Mouse (Mus musculus): ENCODE measurements around the gene Pou2f1. TPM values are rescaled to one million over a fixed set of nuclear protein-coding genes. Genes with fewer than 3 reads are reported as not detected.

The Pou2f1 gene
- total RNA-seq, 2 experiments from 2014 or later, result 6.3 to 6.7 TPM

DNA sequence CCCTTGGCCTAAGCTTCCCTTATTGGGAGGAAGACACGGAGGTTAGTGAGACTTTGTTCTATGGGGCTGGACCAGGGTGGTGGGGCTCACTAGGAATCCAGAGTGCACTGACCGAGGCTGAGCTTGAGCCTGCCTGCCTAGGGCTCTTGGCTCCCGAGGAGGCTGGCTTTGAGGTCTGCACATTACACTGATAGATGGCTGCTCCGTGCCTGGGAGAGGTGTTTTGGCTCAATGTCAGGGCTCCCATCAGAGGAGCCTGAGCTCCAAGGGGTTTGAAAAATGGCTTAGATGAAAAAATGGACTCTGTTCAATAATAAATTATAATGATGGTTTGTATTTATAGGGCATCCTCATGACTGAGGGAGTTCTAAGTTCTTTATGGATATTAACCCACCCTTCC, 169.2 kb downstream of the Pou2f1 start:
- intact Hi-C loops (cut with DNase I; ENCODE audit: low total_unique reads), result no loop called here
- no peak for DNase-seq

DNA sequence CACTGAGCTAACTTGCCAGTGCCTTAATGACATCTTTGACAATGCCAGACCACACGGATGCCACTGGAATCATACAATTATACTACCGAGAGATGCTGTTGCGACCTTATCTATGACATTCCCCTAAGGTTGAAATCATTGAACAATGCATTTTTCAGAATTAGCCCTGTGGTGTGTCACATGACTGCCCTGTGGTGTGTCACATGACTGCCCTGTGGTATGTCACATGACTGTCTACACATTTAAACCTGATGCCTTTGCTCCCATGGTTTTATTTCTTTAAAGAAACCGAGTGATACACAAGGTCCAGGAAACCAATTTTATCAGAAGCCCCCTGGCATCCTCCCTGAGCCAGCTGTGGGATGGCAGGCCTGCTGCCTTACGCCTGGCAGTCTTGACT, 172.6 kb downstream of the Pou2f1 start:
- intact Hi-C loops (cut with DNase I; ENCODE audit: low total_unique reads), result no loop called here
- DNase-seq, result no peak

DNA sequence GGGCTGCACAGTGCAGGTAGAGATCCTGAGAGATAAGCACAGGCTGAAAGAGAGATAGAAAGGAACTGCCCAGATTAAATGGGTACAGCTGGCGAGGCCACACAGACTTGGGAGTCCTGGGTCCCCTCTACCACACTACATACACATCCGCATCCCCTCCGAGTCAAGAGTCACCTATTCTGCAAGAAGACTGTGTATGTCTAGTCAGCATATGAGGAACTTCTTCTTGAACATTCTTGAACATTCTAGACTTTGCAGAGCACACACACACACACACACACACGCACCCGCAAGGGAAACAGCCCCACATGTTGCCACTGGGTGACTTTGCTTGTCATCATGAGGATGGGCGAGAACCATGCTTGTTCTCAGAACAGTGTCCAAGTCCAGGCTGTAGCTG, 173.9 kb downstream of the Pou2f1 start:
- intact Hi-C loops (cut with DNase I; ENCODE audit: low total_unique reads), result no loop called here

DNA sequence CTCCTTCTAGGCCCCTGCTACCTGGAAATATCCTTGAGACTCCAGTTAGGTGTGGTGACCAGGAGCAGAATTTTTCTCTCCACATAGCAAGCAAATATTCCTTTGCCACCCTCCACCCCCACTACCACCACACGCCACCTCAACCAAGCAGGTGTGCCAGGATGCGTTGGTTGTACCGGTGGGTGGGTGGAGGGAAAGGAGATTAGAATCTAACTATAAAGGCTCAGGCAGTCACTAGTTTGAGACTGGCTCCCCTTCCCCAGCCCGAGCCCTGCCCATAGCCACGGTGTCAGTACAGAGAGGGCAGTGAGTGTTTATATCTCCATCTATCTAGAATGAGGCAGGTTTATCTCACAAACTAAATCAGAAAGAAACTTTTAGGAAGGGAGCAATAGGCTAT, 174.3 kb downstream of the Pou2f1 start:
- intact Hi-C loops (cut with DNase I; ENCODE audit: low total_unique reads), result no loop called here
- no peak for DNase-seq

More for the DNA sequence above, 173.9 kb downstream of the Pou2f1 start:
- DNase-seq, result no peak

DNA sequence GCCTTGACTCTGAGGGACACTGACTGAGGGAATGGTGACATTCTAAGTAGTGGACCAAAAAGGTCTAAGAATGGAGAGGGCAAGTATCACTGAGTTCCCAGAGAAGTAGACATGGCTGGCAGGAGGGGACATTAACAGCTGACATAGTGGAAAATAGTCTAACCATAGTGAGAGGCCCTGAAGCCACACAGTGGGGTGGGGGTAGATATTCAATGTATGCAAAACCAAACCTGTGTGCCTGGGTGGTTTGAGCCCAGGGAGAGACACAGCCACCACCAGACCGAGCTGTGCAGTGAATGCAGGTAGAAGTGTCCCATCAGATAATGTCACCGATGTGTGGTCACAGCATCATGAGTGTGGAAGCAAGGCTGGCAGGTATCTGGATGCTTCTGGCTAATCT, 180.4 kb downstream of the Pou2f1 start:
- no peak for DNase-seq
- intact Hi-C loops (cut with DNase I; ENCODE audit: low total_unique reads), result no loop called here

DNA sequence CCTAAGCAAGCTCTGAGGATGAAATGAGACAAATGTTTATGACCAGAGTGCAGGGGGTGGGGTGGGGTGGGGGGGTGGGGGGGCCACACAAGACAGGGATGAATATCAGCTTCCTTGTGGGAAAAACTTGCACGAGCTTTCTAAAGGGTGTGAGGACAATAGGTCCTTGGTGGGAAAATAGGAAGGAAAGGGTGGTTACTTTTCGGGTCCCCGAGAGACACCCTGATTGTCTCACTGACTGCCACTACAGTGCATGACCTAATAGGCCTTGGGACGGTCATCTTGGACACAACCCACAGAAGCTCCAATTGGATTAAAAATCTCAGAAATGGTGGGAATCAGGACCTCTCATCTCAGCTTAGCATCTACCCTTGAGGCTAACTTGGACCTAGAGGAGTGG, 183.3 kb downstream of the Pou2f1 start:
- intact Hi-C loops (cut with DNase I; ENCODE audit: low total_unique reads), result no loop called here
- DNase-seq, result no peak

DNA sequence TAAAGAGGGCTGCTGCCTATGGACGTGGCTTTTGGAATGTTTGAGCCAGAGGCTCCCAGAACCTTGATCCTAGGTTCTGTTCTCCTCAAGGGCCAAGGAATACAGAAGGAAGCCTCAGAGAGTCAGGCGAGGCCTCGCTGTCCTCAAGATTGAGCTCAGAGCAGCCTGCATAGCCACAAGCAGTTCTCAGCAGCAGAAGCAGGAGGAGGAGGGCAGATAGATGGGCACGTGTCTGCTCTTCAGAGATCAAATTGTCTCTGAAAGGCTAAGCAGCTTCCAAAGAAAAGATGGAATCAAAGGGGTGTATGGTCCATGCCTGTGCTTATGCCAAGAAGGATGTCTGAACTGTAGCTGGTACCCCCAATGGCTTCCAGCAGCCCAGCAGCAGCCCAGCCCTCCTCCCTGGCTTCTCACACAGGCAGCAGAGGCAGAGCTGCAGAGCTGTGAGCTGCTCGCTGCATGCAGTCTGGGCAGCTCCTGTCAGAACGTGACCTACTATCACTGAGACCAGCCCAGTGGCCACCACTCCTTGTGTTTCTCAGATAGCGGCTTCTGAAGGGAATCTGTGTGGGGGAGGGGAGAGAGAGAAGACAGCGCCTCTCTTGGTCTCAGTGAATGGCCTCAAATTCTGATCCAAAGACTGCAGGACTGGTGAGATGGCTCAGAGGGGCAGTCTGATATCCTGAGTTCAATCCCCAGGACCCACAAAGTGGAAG, 184.2 kb downstream of the Pou2f1 start:
- intact Hi-C loops (cut with DNase I; ENCODE audit: low total_unique reads), result no loop called here
- DNase-seq, result no peak

DNA sequence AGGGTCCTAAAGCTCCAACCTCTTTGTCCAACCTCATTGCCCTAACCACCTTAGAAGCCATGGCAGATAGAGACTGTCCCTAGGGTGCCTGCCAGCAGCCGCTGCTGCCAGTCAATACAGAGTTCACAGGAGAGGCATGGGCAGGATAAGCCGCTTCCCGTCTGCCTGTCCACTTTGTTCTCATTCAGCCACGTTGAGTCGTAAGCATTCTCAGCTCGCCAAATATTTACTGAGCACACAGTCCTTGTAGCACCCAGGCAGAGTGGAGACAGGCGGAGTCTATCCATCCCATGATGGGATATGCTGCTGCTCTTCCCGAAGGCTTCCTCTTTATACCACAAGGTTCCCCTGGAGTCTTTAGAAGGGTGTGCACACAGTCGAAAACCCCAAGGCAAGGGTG, 185.2 kb downstream of the Pou2f1 start:
- DNase-seq, result no peak
- intact Hi-C loops (cut with DNase I; ENCODE audit: low total_unique reads), result no loop called here

DNA sequence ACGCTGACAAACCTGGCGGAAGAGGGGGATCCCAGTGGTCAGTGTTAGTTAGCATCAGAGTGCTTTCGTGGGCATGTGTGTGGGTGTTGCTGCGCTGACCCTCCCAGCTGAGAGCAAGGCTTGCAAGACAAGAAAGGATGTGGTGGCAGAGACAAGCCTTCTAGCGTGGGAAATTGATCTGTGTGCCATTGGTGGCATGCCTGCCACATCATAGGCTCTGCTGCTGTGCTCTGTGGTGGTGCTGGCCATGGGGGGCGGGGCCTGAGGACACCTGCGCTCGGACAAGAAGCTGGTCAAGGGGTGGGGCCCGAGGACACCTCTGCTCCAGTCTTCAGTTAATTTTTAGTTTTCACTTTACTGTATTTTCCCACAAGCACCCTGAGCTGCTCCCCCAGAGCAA, 186.1 kb downstream of the Pou2f1 start:
- DNase-seq, result no peak

More for the DNA sequence above, 186.1 kb downstream of the Pou2f1 start:
- intact Hi-C loops (cut with DNase I; ENCODE audit: low total_unique reads), result no loop called here

Other genes with a start within 250 kb of the Pou2f1 start
- gene Creg1, start 238.9 kb downstream of the Pou2f1 start, total RNA-seq (2021), result 10 to 100 TPM; 40.3 to 44.6 TPM
- gene Cd247, start 214.0 kb downstream of the Pou2f1 start, total RNA-seq (2021), result 1 to 10 TPM; 1.3 to 1.9 TPM
- 100 to 1,000 TPM in 1 of 2 experiments, 10 to 100 TPM in 1; 92.2 to 121 TPM for gene Dusp27, start 125.2 kb upstream of the Pou2f1 start, total RNA-seq (2021)
- gene Gpa33, start 127.6 kb upstream of the Pou2f1 start, total RNA-seq (2021), result not detected
- gene Mael, start 236.1 kb upstream of the Pou2f1 start, total RNA-seq (2021), result not detected